Mouse (Mus musculus) embryonic facial prominence, embryonic 14.5 days (tissue): ENCODE measurements around the gene Fuz. TPM values are rescaled to one million over a fixed set of nuclear protein-coding genes. Genes with fewer than 3 reads are reported as not detected.
A peak's percentile ranks its signal among the peaks of the same experiment; 100 is the strongest.

Source experiments
- ATAC-seq: fragments of 200-750 bp; cut with Nextera tagmentation; 2 replicates; pipeline ENCODE4 v1.8.0; 2017; ENCODE audit warnings: low read depth, moderate number of reproducible peaks, moderate TSS enrichment
- DNase-seq: peaks from one replicate; pipeline ENCODE4 v3.0.0-alpha.2; 2015; ENCODE audit warnings: low spot score
- H3K27ac ChIP-seq: fragments of 300-500 bp; sonication (generic); replicated peaks from 2 replicates; pipeline ENCODE4 v1.5.1; 2014; ENCODE audit warnings: low read depth, mild to moderate bottlenecking, low read length, moderate library complexity
- H3K27me3 ChIP-seq: fragments of 300-500 bp; sonication (generic); replicated peaks from 2 replicates; pipeline ENCODE4 v1.6.1; 2014; ENCODE audit warnings: low read length; ENCODE audit not compliant: control insufficient read depth, insufficient read depth
- H3K36me3 ChIP-seq: fragments of 300-500 bp; sonication (generic); 2 replicates; pipeline ENCODE4 v1.6.1; 2014; ENCODE audit warnings: low read length, mixed read lengths; ENCODE audit not compliant: control insufficient read depth, insufficient read depth
- H3K4me1 ChIP-seq: fragments of 300-500 bp; sonication (generic); 2 replicates; pipeline ENCODE4 v1.6.1; 2014; ENCODE audit warnings: antibody characterized with exemption, low read length; ENCODE audit not compliant: control insufficient read depth, insufficient read depth
- H3K4me2 ChIP-seq: fragments of 300-500 bp; sonication (generic); 2 replicates; pipeline ENCODE4 v1.6.1; 2014; ENCODE audit warnings: low read depth, mild to moderate bottlenecking, low read length, moderate library complexity, mixed read lengths
- H3K4me3 ChIP-seq: fragments of 300-500 bp; sonication (generic); 2 replicates; pipeline ENCODE4 v1.5.1; 2014; ENCODE audit warnings: low read depth, mild to moderate bottlenecking, low read length
- H3K9ac ChIP-seq: fragments of 300-500 bp; sonication (generic); 2 replicates; pipeline ENCODE4 v1.6.1; 2014; ENCODE audit warnings: low read depth, mild to moderate bottlenecking, low read length, moderate library complexity, mixed read lengths
- H3K9me3 ChIP-seq: fragments of 300-500 bp; sonication (generic); 2 replicates; pipeline ENCODE4 v1.6.1; 2016; ENCODE audit warnings: low read length; ENCODE audit not compliant: control insufficient read depth
- WGBS: fragments of 180-500 bp; shearing (Covaris S2); extraction: QIAGEN DNeasy Blood & Tissue Kit; methylation state at CpG from one replicate; pipeline ENCODE4 v1.1.7; 2014; 5-methylcytosine and 5-hydroxymethylcytosine counted together
- polyA plus RNA-seq: library from polyadenylated mRNA; unstranded; fragments of >200 nt; fragmentation: Nextera tagmentation; extraction: Ambion mirVana; gene quantifications from 2 replicates; pipeline ENCODE4 v1.2.1, GENCODE M21; 2014

The Fuz gene
- polyA plus RNA-seq = 16.9 and 19.7 TPM in 2 replicates

DNA sequence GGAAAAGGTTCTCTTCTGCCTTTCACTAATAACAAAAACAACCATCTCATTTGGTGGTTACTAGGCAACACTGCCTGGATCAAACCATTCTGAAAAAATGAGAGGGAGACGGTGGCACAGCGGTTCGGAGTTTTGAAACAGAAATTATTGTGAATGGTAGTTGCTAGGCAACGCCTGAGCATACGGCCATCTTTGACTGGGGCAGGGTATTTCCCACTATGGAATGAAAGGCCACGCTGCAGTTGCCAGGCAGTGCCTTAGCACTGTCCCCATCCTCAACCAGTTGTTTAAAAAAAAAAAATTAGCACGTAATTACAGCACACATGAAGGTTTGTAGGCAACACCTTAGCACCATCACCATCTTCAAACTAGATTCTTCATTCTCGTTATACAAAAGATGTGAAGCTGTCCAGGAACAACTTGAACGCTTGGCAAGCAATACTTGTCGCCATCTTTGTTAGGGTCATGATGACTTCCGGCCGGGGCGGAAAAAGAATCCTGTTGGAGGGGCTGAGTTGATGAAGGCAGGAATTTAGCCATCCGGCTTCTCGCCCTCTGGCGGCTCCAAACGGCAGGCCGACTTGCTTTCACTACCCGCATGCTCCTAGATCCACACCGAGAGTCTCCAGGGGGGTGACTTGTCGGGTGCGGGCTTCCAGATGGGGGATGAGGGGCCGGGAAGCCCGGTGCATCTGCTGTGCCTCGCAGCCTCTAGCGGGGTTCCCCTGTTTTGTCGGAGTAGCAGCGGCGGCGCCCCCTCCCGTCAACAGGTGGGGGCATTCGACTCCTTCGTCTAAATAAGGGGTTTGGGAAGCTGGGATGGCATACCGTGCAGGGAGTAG lies at the start of gene Fuz:
Gene Fuz, plus strand, starts transcription at position 487 of the 842 bp plus-strand sequence.
- H3K27ac ChIP-seq = peak within 1 kb of the TSS; percentile 99
- H3K9me3 ChIP-seq = no peaks in the 10 kb centered on the region
- peak within 1 kb of the TSS; percentile 69 for H3K9ac ChIP-seq
- H3K27me3 ChIP-seq = no peaks in the 10 kb centered on the region
- H3K4me2 ChIP-seq = peak within 1 kb of the TSS; percentile 77
- peaks cover 21% of the 10 kb centered on the region for H3K36me3 ChIP-seq
- H3K4me3 ChIP-seq = peak within 1 kb of the TSS; percentile 62
- WGBS = 1% methylated on average over 29 of the region's 34 CpGs
- H3K4me1 ChIP-seq = peaks cover 30% of the 10 kb centered on the region
- peak; percentile 70 for ATAC-seq
- DNase-seq = peak; percentile 96

DNA sequence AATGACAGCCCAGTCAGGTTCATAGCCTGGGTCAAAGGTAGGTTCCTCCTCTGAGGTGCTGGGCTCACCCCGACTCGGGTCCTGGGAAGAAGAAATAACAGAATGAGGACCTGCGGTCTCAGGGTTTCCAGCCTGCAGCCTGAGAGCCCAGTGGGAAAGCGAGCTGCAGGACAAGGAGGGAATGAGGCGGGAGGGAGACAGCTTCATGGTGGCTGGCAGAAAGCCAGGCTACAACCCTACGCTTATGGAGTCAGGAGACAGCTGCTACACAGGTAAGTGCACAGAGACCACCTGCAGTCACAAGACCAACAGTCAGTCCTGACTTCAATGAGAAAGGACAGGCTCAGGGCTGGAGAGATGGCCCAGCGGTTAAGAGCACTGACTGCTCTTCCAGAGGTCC lies 49.1 kb upstream of the Fuz start:
- ATAC-seq = no peak
- Histone ChIP-seq H3K36me3 (peaks cover 57% of the 10 kb centered on the region), H3K27me3 (no peaks in the 10 kb centered on the region)

DNA sequence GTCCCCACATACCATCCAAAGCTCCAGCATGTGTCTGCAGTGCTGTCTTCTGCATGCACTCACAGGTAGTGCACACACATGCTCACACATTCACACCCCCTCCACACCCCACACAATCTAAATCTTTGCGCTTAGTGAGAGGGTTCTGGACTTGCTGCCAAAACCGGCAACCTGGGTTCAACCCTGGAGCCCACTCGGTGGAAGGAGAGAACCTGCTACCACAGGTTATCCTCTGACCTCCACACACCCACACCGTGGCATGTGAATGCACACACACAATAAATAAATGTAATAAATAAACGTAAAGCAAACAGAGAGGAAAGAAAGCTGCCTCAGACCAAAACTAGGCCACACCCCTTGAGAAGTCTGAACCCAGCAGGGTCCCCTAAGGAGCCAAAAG lies 48.1 kb upstream of the Fuz start:
- H3K36me3 ChIP-seq = peaks cover 51% of the 10 kb centered on the region
- H3K4me3 ChIP-seq = peak overlapping the region; percentile 68
- peak overlapping the region; percentile 66 for H3K4me2 ChIP-seq
- no peak overlapping the region for H3K27ac ChIP-seq
- DNase-seq = no peak
- H3K9me3 ChIP-seq = no peaks in the 10 kb centered on the region
- WGBS = 81% methylated on average over 5 of the region's 5 CpGs
- ATAC-seq = no peak
- H3K9ac ChIP-seq = peak overlapping the region; percentile 57
- H3K27me3 ChIP-seq = no peaks in the 10 kb centered on the region
- peaks cover 14% of the 10 kb centered on the region for H3K4me1 ChIP-seq

More for the DNA sequence above, 49.1 kb upstream of the Fuz start:
- H3K4me2 ChIP-seq = no peak overlapping the region
- H3K4me1 ChIP-seq = peaks cover 14% of the 10 kb centered on the region
- H3K9me3 ChIP-seq = no peaks in the 10 kb centered on the region
- no peak overlapping the region for H3K4me3 ChIP-seq
- DNase-seq = no peak
- H3K9ac ChIP-seq = 0 out of 2 replicates have a peak overlapping the region, but pooled peaks have one; percentile 23
- WGBS = 91% methylated on average over 7 of the region's 7 CpGs
- no peak overlapping the region for H3K27ac ChIP-seq

DNA sequence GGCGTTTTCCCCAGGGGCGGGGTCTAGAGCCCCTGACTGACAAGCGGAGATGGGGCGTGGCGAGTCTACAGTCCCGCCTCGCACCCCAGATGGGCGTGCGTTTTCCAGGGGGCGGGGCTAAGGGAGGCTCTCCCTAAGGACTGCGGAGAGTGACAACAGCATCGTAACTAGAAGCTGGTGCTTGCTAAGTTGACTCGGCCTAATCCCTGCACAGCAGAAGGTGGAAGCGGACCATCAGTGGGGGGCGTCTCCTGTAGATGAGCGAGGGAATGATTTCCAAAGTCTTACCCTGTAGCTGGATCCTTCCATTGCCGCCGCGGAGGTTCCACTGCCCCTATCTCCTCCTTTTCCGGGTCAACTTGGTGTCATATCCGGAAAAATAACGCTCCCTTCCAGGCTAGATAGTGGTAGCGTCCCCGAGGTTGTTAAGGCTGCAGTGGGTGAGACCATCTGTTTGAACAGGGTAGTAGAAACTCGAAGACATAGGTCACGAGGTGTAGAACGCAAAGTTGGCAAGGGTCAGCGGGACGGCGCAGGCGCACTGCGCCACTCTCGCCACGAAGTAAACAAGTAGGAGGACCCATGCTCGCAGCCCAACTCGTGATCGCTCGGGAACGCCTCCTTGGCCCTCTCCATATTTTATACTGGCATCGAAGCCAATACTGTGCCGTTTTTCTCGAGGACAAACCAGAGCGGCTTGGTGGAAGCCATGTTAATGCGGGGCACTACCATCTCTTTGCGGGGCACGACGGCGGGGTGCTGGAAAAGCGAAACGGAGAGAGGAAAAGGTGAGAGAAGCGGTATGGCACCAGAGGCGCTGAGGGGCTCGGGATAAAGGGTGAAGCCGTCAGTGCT lies 47.1 kb upstream of the Fuz start, which contains the start of the genes Akt1s1 and Tbc1d17:
Gene Akt1s1, plus strand, starts transcription at position 431 of the 855 bp plus-strand sequence.
Gene Tbc1d17, minus strand, starts transcription at position 519 of the 855 bp plus-strand sequence.
- H3K36me3 ChIP-seq = peaks cover 50% of the 10 kb centered on the region
- WGBS = 1% methylated on average over 52 of the region's 54 CpGs
- H3K9me3 ChIP-seq = no peaks in the 10 kb centered on the region
- DNase-seq (peak; percentile 99), ATAC-seq (peak; percentile 89)
- H3K27ac ChIP-seq = peak within 1 kb of the TSS; percentile 95
- peak within 1 kb of the TSS; percentile 81 for H3K9ac ChIP-seq
- peak within 1 kb of the TSS; percentile 66 for H3K4me2 ChIP-seq
- H3K4me1 ChIP-seq = peaks cover 18% of the 10 kb centered on the region
- no peaks in the 10 kb centered on the region for H3K27me3 ChIP-seq
- H3K4me3 ChIP-seq = peak within 1 kb of the TSS; percentile 68

DNA sequence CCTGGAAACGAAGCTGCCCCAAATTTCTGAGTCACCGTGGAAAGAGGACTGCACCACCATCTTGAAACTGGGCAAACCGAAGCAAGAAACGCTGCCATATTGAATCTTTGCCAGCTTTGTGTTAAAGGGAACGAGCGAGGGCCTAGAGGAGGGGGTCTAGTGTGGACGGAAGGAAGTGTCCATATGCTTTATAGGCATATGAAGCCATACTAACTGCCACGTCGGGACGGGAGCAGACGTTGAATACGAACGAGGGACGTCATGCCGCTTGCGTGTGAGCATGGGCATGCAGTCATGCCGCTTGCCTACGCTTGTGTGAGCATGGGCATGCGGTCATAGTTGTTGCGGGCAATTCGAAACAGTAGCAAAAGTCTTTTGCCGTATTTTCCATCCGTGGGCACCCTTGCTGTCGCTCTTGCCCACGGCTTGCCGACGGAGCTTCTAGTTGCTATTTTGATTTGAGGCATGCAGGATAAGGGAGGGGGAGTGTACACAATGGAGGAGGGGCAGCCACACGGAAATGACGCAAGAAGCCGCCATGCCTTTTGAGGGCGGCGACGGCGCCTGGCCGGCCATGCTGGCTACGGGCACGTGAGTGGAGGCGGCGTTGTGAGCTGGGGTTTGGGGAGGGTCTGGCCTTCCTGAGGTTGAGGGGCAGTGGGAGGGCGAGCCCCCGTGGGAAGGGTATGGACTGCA lies 46.3 kb upstream of the Fuz start:
- WGBS = under 1% methylated on average over 39 of the region's 41 CpGs
- Histone ChIP-seq H3K4me1 (peaks cover 23% of the 10 kb centered on the region), H3K9ac (peak overlapping the region; percentile 81)

DNA sequence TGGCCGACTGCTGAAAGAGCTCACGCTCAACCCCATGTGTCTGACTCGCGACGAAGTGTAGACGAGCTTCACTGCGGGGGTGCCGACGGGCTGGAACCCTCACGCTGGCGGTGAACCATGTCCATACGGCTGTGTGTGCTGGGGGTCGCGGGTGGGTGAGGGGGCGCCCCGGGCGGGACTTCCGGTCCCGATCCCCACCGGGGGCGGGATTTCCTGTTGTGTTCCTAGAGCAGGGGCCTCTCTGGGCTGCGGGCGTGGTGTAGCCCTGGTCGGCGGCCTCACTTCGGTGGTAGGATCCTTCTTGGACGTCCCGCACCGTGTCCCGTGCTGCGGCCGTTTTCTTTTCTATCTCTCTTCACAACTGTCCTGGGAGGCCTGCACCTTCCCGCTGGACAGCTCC lies 45.7 kb upstream of the Fuz start:
- peaks cover 27% of the 10 kb centered on the region for H3K4me1 ChIP-seq
- 1% methylated on average over 12 of the region's 33 CpGs for WGBS

More for the DNA sequence above, 46.3 kb upstream of the Fuz start:
- ATAC-seq = peak; percentile 72
- peak overlapping the region; percentile 68 for H3K4me3 ChIP-seq
- peak; percentile 97 for DNase-seq
- H3K27ac ChIP-seq = peak overlapping the region; percentile 95
- H3K4me2 ChIP-seq = peak overlapping the region; percentile 66
- no peaks in the 10 kb centered on the region for H3K27me3 ChIP-seq
- peaks cover 42% of the 10 kb centered on the region for H3K36me3 ChIP-seq
- no peaks in the 10 kb centered on the region for H3K9me3 ChIP-seq

DNA sequence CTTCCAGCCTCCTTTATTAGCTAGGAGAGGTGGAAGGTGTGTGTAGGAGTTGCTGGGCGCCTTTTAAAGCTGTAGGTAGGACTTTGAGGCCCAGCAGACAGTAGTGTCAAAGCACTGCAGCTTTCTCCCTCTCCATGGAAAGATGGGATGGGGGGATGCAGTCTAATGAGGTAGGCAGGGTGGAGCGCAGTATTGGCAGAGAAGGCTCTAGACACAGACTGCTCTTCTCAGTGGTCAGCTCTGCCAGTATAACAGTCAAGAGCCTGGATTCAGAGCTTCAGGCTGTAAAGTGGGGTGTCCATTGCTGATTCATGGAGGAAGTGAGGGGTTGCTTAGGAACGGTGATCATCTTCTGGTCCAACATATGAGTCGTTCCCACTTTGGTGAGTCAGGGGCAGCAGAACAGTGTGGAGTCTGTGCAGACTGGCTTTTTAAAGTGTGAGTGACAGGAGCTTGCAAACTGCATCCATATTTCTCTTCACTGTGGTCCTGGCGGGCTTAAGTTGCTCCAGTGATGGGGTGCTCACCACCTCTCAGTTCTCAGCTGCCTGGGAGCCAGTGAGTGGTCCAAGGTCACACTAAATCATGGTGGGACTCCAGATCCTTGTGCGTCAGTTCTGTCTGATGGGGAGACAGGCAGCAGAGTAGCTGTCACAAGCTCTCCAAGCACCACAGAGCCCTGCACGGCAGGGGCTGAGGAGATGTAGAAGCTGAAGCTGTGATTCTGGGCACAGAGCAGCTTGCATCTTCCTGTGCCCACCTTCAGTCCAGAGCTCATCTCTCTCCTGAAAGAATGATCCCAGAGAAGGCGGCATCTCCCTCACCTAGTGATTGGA lies 44.9 kb upstream of the Fuz start:
- Histone ChIP-seq H3K27me3 (no peaks in the 10 kb centered on the region), H3K27ac (peak overlapping the region; percentile 95), H3K9ac (peak overlapping the region; percentile 81), H3K4me2 (peak overlapping the region; percentile 66), H3K36me3 (peaks cover 28% of the 10 kb centered on the region), H3K4me1 (peaks cover 30% of the 10 kb centered on the region), H3K4me3 (peak overlapping the region; percentile 68), H3K9me3 (no peaks in the 10 kb centered on the region)
- no peak for DNase-seq
- 83% methylated on average over 8 of the region's 8 CpGs for WGBS
- no peak for ATAC-seq

More for the DNA sequence above, 45.7 kb upstream of the Fuz start:
- Histone ChIP-seq H3K27ac (peak overlapping the region; percentile 95), H3K9me3 (no peaks in the 10 kb centered on the region), H3K9ac (peak overlapping the region; percentile 81), H3K27me3 (no peaks in the 10 kb centered on the region), H3K4me2 (peak overlapping the region; percentile 66), H3K36me3 (peaks cover 36% of the 10 kb centered on the region), H3K4me3 (peak overlapping the region; percentile 68)
- DNase-seq = peak; percentile 93
- ATAC-seq = peak; percentile 31
